Comparison of ENCODE assay signal across 9 mouse cellular contexts in the genomic region with DNA sequence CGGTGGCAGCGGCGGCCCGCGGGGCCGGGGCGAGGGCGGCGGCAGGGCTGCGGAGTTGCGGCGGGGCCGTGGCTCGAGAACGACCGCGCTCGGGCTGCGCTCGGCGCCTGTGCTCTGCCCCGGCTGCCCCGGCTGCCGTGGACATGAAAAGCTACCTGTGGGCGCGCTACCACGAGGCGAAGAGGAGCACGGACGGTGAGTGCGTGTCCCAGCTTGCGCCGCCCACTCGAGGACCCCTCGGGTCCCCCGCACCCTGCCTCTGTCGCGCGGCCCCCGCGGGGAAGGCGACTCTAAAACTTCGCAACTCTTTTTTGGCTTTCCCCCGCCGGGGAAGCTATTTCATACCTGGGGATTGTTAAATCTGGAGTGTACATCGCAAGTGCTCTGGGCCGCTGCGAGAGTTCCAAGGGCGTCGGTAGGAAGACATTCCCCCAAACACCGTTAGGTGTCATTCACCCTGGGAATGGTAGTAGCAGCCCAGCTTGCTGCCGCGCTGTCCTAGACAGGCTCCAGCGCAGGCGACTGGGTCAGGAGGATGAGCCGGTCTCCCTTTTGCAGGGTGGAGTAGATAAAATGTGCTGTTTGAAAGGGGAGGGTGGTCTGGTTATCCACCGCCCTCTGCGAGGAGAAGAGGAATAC. TPM values are rescaled to one million over a fixed set of nuclear protein-coding genes. Genes with fewer than 3 reads are reported as not detected.
DNase-seq lines count a peak whose midpoint lies in the region; ATAC-seq and TF ChIP-seq lines count a peak whose summit lies in the region.
"Had no signal": no experiment of that assay in that cellular context is flagged by ENCODE, and none has a peak within 500 bp of the region (broad histone marks: within the 10 kb centered on the region; RNA-seq: fewer than 3 reads in every experiment).

No protein-coding gene starts in this region.

- WGBS in forebrain, embryonic 15.5 days = under 1% methylated on average over 57 of the region's 58 CpGs
- under 1% methylated on average over 55 of the region's 58 CpGs for WGBS in liver, embryonic 15.5 days (ENCODE audit: insufficient replicate concordance)
- WGBS in neural tube, embryonic 12.5 days = under 1% methylated on average over 58 of the region's 58 CpGs

- H3K4me2 ChIP-seq in forebrain, embryonic 15.5 days (replicated peaks) = peak overlapping the region; percentile 95
- peak overlapping the region; percentile 100 for H3K4me2 ChIP-seq in liver, embryonic 15.5 days
- H3K4me2 ChIP-seq in neural tube, embryonic 12.5 days (replicated peaks) = peak overlapping the region; percentile 97

- H3K36me3 ChIP-seq in forebrain, embryonic 15.5 days = no peaks in the 10 kb centered on the region
- no peaks in the 10 kb centered on the region for H3K36me3 ChIP-seq in liver, embryonic 15.5 days (replicated peaks)
- H3K36me3 ChIP-seq in neural tube, embryonic 12.5 days = no peaks in the 10 kb centered on the region

- peak; percentile 55 for ATAC-seq in forebrain, embryonic 15.5 days (replicated peaks)
- ATAC-seq in inflammation-experienced regulatory T-cells, adult 6 months = peak; percentile 8
- no peak; the same call in 1 of the 2 replicates for ATAC-seq in liver, embryonic 15.5 days (ENCODE audit: insufficient read depth)
- peak; percentile 58 for ATAC-seq in neural tube, embryonic 12.5 days (ENCODE audit: low FRiP score, low read depth)
- no peak; the same call in 1 of the 2 replicates for ATAC-seq in granulocyte monocyte progenitor cell, adult 5-6 weeks (replicated peaks; ENCODE audit: poor library complexity, severe bottlenecking)

- peak overlapping the region; percentile 62 for H3K9ac ChIP-seq in forebrain, embryonic 15.5 days (replicated peaks)
- H3K9ac ChIP-seq in liver, embryonic 15.5 days = peak overlapping the region; percentile 60
- H3K9ac ChIP-seq in neural tube, embryonic 12.5 days = peak overlapping the region; percentile 67

- peak overlapping the region; percentile 94 for H3K4me3 ChIP-seq in bone marrow macrophage, adult 2 months (ENCODE audit: insufficient read depth, low read length)
- H3K4me3 ChIP-seq in forebrain, embryonic 15.5 days = peak overlapping the region; percentile 70
- peak overlapping the region; percentile 70 for H3K4me3 ChIP-seq in liver, embryonic 15.5 days (replicated peaks)
- peak overlapping the region; percentile 63 for H3K4me3 ChIP-seq in neural tube, embryonic 12.5 days

- DNase-seq in right cerebral cortex, adult 2 months (ENCODE audit: low spot score in 2 of 2) = peak; percentile 35 to 46
- DNase-seq in right cerebral cortex, postnatal 14 days = no peak

- H3K4me1 ChIP-seq in bone marrow macrophage, adult 2 months (ENCODE audit: control insufficient read depth, insufficient read depth, low read length) = peaks cover 23% of the 10 kb centered on the region
- peaks cover 36% of the 10 kb centered on the region for H3K4me1 ChIP-seq in forebrain, embryonic 15.5 days
- H3K4me1 ChIP-seq in liver, embryonic 15.5 days (replicated peaks) = peaks cover 29% of the 10 kb centered on the region
- peaks cover 16% of the 10 kb centered on the region; the same call in 1 of the 2 replicates for H3K4me1 ChIP-seq in neural tube, embryonic 12.5 days

- no peaks in the 10 kb centered on the region for H3K9me3 ChIP-seq in forebrain, embryonic 15.5 days
- H3K9me3 ChIP-seq in liver, embryonic 15.5 days (replicated peaks) = no peaks in the 10 kb centered on the region
- no peaks in the 10 kb centered on the region for H3K9me3 ChIP-seq in neural tube, embryonic 12.5 days

- H3K27ac ChIP-seq in bone marrow macrophage, adult 2 months (ENCODE audit: insufficient read depth, low read depth, low read length) = peak overlapping the region; percentile 49
- H3K27ac ChIP-seq in forebrain, embryonic 15.5 days (replicated peaks) = peak overlapping the region; percentile 46
- 0 out of 2 replicates have a peak overlapping the region, but pooled peaks have one; percentile 38 for H3K27ac ChIP-seq in liver, embryonic 15.5 days (replicated peaks)
- H3K27ac ChIP-seq in neural tube, embryonic 12.5 days = no peak overlapping the region

- TF ChIP-seq POLR2A in bone marrow macrophage, adult 2 months (IDR thresholded peaks at IDR 0.05; ENCODE audit: borderline replicate concordance, low read depth, low read length) = no peak

- H3K27me3 ChIP-seq in forebrain, embryonic 15.5 days = no peaks in the 10 kb centered on the region
- H3K27me3 ChIP-seq in liver, embryonic 15.5 days = peaks cover 17% of the 10 kb centered on the region; the same call in 1 of the 2 replicates
- peaks cover 10% of the 10 kb centered on the region for H3K27me3 ChIP-seq in neural tube, embryonic 12.5 days (replicated peaks)

- no peak for TF ChIP-seq CTCF in bone marrow macrophage, adult 2 months (IDR thresholded peaks at IDR 0.05; ENCODE audit: low read depth, low read length)

RNA-seq across cellular contexts. Expression of a gene that starts 0.4 kb away (rescaled TPM):
- polyA plus RNA-seq in bone marrow macrophage, adult 2 months (2012; ENCODE audit: insufficient read depth, insufficient read length, missing spikeins) = 5.3 and 6.8 TPM in 2 replicates
- polyA plus RNA-seq in forebrain, embryonic 15.5 days (2015; fragmentation: Nextera tagmentation; extraction: Ambion mirVana) = 6.6 and 6.7 TPM in 2 replicates
- polyA plus RNA-seq in inflammation-experienced regulatory T-cells, adult 6 months (2017; shearing (Covaris generic)) = 1 to 10 TPM in 2 of 3 experiments, under 1 TPM in 1; 0.68 to 1.9 (median 1.2) TPM
- 0.25 and 0.33 TPM in 2 replicates for polyA plus RNA-seq in liver, embryonic 15.5 days (2015; fragmentation: Nextera tagmentation; extraction: Ambion mirVana)
- polyA plus RNA-seq in neural tube, embryonic 12.5 days (2016; fragmentation: Nextera tagmentation; extraction: Ambion mirVana) = 4.3 and 4.6 TPM in 2 replicates
- total RNA-seq in granulocyte monocyte progenitor cell, adult 5-6 weeks (2014; fragmentation: Nextera tagmentation) = 3.6 and 7.4 TPM in 2 replicates
- 2.7 and 2.8 TPM in 2 replicates for total RNA-seq in granulocyte monocyte progenitor cell, adult 5-6 weeks (2017)

RNA-seq across cellular contexts. Expression of a gene that starts 15.5 kb away (rescaled TPM):
- polyA plus RNA-seq in bone marrow macrophage, adult 2 months (2012; ENCODE audit: insufficient read depth, insufficient read length, missing spikeins) = 3.0 TPM in 1 of 2 replicates, not detected in the other
- not detected in 2 replicates for polyA plus RNA-seq in forebrain, embryonic 15.5 days (2015; fragmentation: Nextera tagmentation; extraction: Ambion mirVana)
- not detected for polyA plus RNA-seq in inflammation-experienced regulatory T-cells, adult 6 months (2017; shearing (Covaris generic))
- not detected in 2 replicates for polyA plus RNA-seq in liver, embryonic 15.5 days (2015; fragmentation: Nextera tagmentation; extraction: Ambion mirVana)
- polyA plus RNA-seq in neural tube, embryonic 12.5 days (2016; fragmentation: Nextera tagmentation; extraction: Ambion mirVana) = not detected in 2 replicates
- total RNA-seq in granulocyte monocyte progenitor cell, adult 5-6 weeks (2014; fragmentation: Nextera tagmentation) = not detected in 2 replicates
- total RNA-seq in granulocyte monocyte progenitor cell, adult 5-6 weeks (2017) = not detected in 2 replicates
- polyA plus RNA-seq: frontal cortex, adult 2 months had no signal

Comparison
In these comparisons a context has a peak if more than half of its experiments do, and no peak if none do; other contexts are left out.
1. ATAC-seq: peak in forebrain, embryonic 15.5 days (single experiment), inflammation-experienced regulatory T-cells, adult 6 months (single experiment) and neural tube, embryonic 12.5 days (single experiment); none in liver, embryonic 15.5 days (single experiment) and granulocyte monocyte progenitor cell, adult 5-6 weeks (single experiment).
2. Peak in every context shown above with its lines, with median percentiles within 50 percentile points of each other: H3K4me3 ChIP-seq, H3K4me2 ChIP-seq and H3K9ac ChIP-seq.